Mouse (Mus musculus) hindbrain, embryonic 12.5 days (tissue): ENCODE data around the gene Copb1. TPM values are rescaled to one million over a fixed set of nuclear protein-coding genes. Genes with fewer than 3 reads are reported as not detected.
"Not testable (repeated sequence)": the region's sequence is repeated elsewhere in the genome, so short reads cannot be mapped to it uniquely, and the experiment has no call there.

Source experiments
- ATAC-seq: fragments of 200-750 bp; cut with Nextera tagmentation; 2 replicates; pipeline ENCODE4 v1.8.0; 2017; ENCODE audit warnings: moderate TSS enrichment; ENCODE audit not compliant: low FRiP score
- H3K27ac ChIP-seq: fragments of 300-500 bp; sonication (generic); 2 replicates; pipeline ENCODE4 v1.5.1; 2016; ENCODE audit warnings: mild to moderate bottlenecking
- H3K27me3 ChIP-seq: fragments of 300-500 bp; sonication (generic); 2 replicates; pipeline ENCODE4 v1.6.1; 2016; ENCODE audit warnings: mild to moderate bottlenecking
- H3K36me3 ChIP-seq: fragments of 300-500 bp; sonication (generic); 2 replicates; pipeline ENCODE4 v1.6.1; 2016; ENCODE audit warnings: mild to moderate bottlenecking
- H3K4me1 ChIP-seq: fragments of 300-500 bp; sonication (generic); 2 replicates; pipeline ENCODE4 v1.6.1; 2016
- H3K4me2 ChIP-seq: fragments of 300-500 bp; sonication (generic); replicated peaks from 2 replicates; pipeline ENCODE4 v1.6.1; 2016; ENCODE audit warnings: mild to moderate bottlenecking
- H3K4me3 ChIP-seq: fragments of 300-500 bp; sonication (generic); 2 replicates; pipeline ENCODE4 v1.5.1; 2016; ENCODE audit warnings: mild to moderate bottlenecking
- H3K9ac ChIP-seq: fragments of 300-500 bp; sonication (generic); 2 replicates; pipeline ENCODE4 v1.6.1; 2016; ENCODE audit warnings: mild to moderate bottlenecking, moderate library complexity
- H3K9me3 ChIP-seq: fragments of 300-500 bp; sonication (generic); replicated peaks from 2 replicates; pipeline ENCODE4 v1.6.1; 2016; ENCODE audit warnings: mild to moderate bottlenecking
- WGBS: fragments of 180-500 bp; shearing (Covaris S2); methylation state at CpG from one replicate; pipeline ENCODE4 v1.1.7; 2016; 5-methylcytosine and 5-hydroxymethylcytosine counted together
- polyA plus RNA-seq: library from polyadenylated mRNA; unstranded; fragments of >200 nt; fragmentation: Nextera tagmentation; extraction: Ambion mirVana; gene quantifications from 2 replicates; pipeline ENCODE4 v1.2.1, GENCODE M21; 2016

Copb1 gene
- polyA plus RNA-seq, 1 experiment from 2014 or later: 104 TPM

GRCm38 (mm10) chr7:114210618-114211017 is 43.9 kb downstream of the Copb1 start:
- Histone ChIP-seq H3K27me3 (no peaks in the 10 kb centered on the region), H3K27ac (no peak overlapping the region), H3K9me3 (no peaks in the 10 kb centered on the region), H3K4me3 (no peak overlapping the region), H3K4me2 (no peak overlapping the region), H3K9ac (no peak overlapping the region), H3K4me1 (no peaks in the 10 kb centered on the region), H3K36me3 (peaks cover 19% of the 10 kb centered on the region)
- ATAC-seq: no peak
- WGBS: 94% methylated on average over 3 of the region's 3 CpGs

GRCm38 (mm10) chr7:114209841-114210240 is 44.7 kb downstream of the Copb1 start:
- WGBS: 94% methylated on average over 1 of the region's 1 CpGs
- no peak overlapping the region for H3K4me3 ChIP-seq

GRCm38 (mm10) chr7:114203491-114204359 is 50.8 kb downstream of the Copb1 start:
- Histone ChIP-seq H3K9ac (no peak overlapping the region), H3K27me3 (no peaks in the 10 kb centered on the region), H3K36me3 (no peaks in the 10 kb centered on the region), H3K4me2 (no peak overlapping the region), H3K9me3 (no peaks in the 10 kb centered on the region), H3K27ac (no peak overlapping the region), H3K4me1 (no peaks in the 10 kb centered on the region), H3K4me3 (no peak overlapping the region)
- ATAC-seq: no peak
- WGBS: 77% methylated on average over 9 of the region's 9 CpGs

More at GRCm38 (mm10) chr7:114209841-114210240, 44.7 kb downstream of the Copb1 start:
- Histone ChIP-seq H3K4me2 (no peak overlapping the region), H3K27ac (no peak overlapping the region), H3K36me3 (peaks cover 17% of the 10 kb centered on the region), H3K27me3 (no peaks in the 10 kb centered on the region), H3K9ac (no peak overlapping the region), H3K4me1 (no peaks in the 10 kb centered on the region), H3K9me3 (no peaks in the 10 kb centered on the region)
- no peak for ATAC-seq

GRCm38 (mm10) chr7:114202972-114203404 is 51.5 kb downstream of the Copb1 start:
- Histone ChIP-seq H3K9me3 (no peaks in the 10 kb centered on the region), H3K4me2 (no peak overlapping the region), H3K9ac (no peak overlapping the region), H3K27me3 (no peaks in the 10 kb centered on the region), H3K4me3 (no peak overlapping the region), H3K27ac (no peak overlapping the region), H3K36me3 (no peaks in the 10 kb centered on the region), H3K4me1 (no peaks in the 10 kb centered on the region)
- WGBS: 86% methylated on average over 5 of the region's 5 CpGs
- no peak for ATAC-seq

- H3K27me3 ChIP-seq: no peaks in the 10 kb centered on the region
- H3K9me3 ChIP-seq: no peaks in the 10 kb centered on the region
- H3K4me3 ChIP-seq: no peak overlapping the region
- H3K4me1 ChIP-seq: no peaks in the 10 kb centered on the region
- no peak overlapping the region for H3K27ac ChIP-seq
- no peak overlapping the region for H3K4me2 ChIP-seq
- no peak overlapping the region for H3K9ac ChIP-seq
- WGBS: 71% methylated on average over 2 of the region's 2 CpGs
- H3K36me3 ChIP-seq: no peaks in the 10 kb centered on the region
- no peak for ATAC-seq
Measured at GRCm38 (mm10) chr7:114200651-114201050, 53.9 kb downstream of the Copb1 start.

- Histone ChIP-seq H3K4me1 (no peaks in the 10 kb centered on the region), H3K27me3 (no peaks in the 10 kb centered on the region), H3K4me2 (no peak overlapping the region), H3K36me3 (no peaks in the 10 kb centered on the region), H3K9me3 (no peaks in the 10 kb centered on the region), H3K4me3 (no peak overlapping the region), H3K27ac (no peak overlapping the region), H3K9ac (no peak overlapping the region)
- ATAC-seq: no peak
- whole genome bisulfite sequencing: 79% methylated on average over 3 of the region's 3 CpGs
Measured at GRCm38 (mm10) chr7:114199428-114200110, 54.9 kb downstream of the Copb1 start.

GRCm38 (mm10) chr7:114198252-114198651 is 56.3 kb downstream of the Copb1 start:
- 88% methylated on average over 1 of the region's 1 CpGs for WGBS
- no peak for ATAC-seq
- Histone ChIP-seq H3K4me1 (no peaks in the 10 kb centered on the region), H3K4me3 (no peak overlapping the region), H3K27me3 (no peaks in the 10 kb centered on the region), H3K4me2 (no peak overlapping the region), H3K9ac (no peak overlapping the region), H3K27ac (no peak overlapping the region), H3K36me3 (no peaks in the 10 kb centered on the region), H3K9me3 (no peaks in the 10 kb centered on the region)

- H3K4me1 ChIP-seq, H3K36me3 ChIP-seq, H3K27ac ChIP-seq, H3K4me2 ChIP-seq, H3K9ac ChIP-seq, H3K4me3 ChIP-seq, H3K27me3 ChIP-seq, ATAC-seq, H3K9me3 ChIP-seq: not testable (repeated sequence)
- 83% methylated on average over 2 of the region's 2 CpGs for WGBS
Measured at GRCm38 (mm10) chr7:114196588-114196987, 57.9 kb downstream of the Copb1 start.

GRCm38 (mm10) chr7:114194788-114195187 is 59.7 kb downstream of the Copb1 start:
- 74% methylated on average over 2 of the region's 2 CpGs for WGBS
- not testable (repeated sequence) for H3K27me3 ChIP-seq, H3K4me1 ChIP-seq, H3K4me2 ChIP-seq, H3K9me3 ChIP-seq, H3K9ac ChIP-seq, H3K27ac ChIP-seq, H3K36me3 ChIP-seq, H3K4me3 ChIP-seq, ATAC-seq

- Histone ChIP-seq H3K4me3 (no peak overlapping the region), H3K36me3 (no peaks in the 10 kb centered on the region), H3K4me1 (no peaks in the 10 kb centered on the region), H3K4me2 (no peak overlapping the region), H3K27me3 (no peaks in the 10 kb centered on the region), H3K9me3 (no peaks in the 10 kb centered on the region), H3K9ac (no peak overlapping the region), H3K27ac (no peak overlapping the region)
- ATAC-seq: no peak
- 89% methylated on average over 4 of the region's 4 CpGs for WGBS
Measured at GRCm38 (mm10) chr7:114194224-114194623, 60.3 kb downstream of the Copb1 start.

- WGBS: 87% methylated on average over 6 of the region's 6 CpGs
- H3K4me2 ChIP-seq: no peak overlapping the region
- H3K9ac ChIP-seq: no peak overlapping the region
- no peak for ATAC-seq
- no peaks in the 10 kb centered on the region for H3K36me3 ChIP-seq
- no peak overlapping the region for H3K4me3 ChIP-seq
- no peaks in the 10 kb centered on the region for H3K27me3 ChIP-seq
- H3K9me3 ChIP-seq: no peaks in the 10 kb centered on the region
- H3K27ac ChIP-seq: no peak overlapping the region
- no peaks in the 10 kb centered on the region for H3K4me1 ChIP-seq
Measured at GRCm38 (mm10) chr7:114193284-114194067, 61.0 kb downstream of the Copb1 start.

GRCm38 (mm10) chr7:114192581-114192980 is 61.9 kb downstream of the Copb1 start:
- H3K27me3 ChIP-seq: no peaks in the 10 kb centered on the region
- no peak for ATAC-seq
- 33% methylated on average over 3 of the region's 3 CpGs for WGBS

More at GRCm38 (mm10) chr7:114192581-114192980, 61.9 kb downstream of the Copb1 start:
- no peaks in the 10 kb centered on the region for H3K36me3 ChIP-seq
- H3K9ac ChIP-seq: no peak overlapping the region
- no peaks in the 10 kb centered on the region for H3K9me3 ChIP-seq
- no peak overlapping the region for H3K4me2 ChIP-seq
- no peak overlapping the region for H3K4me3 ChIP-seq
- H3K27ac ChIP-seq: no peak overlapping the region
- no peaks in the 10 kb centered on the region for H3K4me1 ChIP-seq
